Mouse (Mus musculus) megakaryocyte, embryonic 14.5 days (primary cell): ENCODE measurements around the gene Ccdc32.

ENCODE experiments used
- FLI1 ChIP-seq: IDR thresholded peaks from 2 replicates; pipeline ENCODE4 v1.6.1; 2012; ENCODE audit warnings: low read length, inconsistent platforms, mixed read lengths
- GATA1 ChIP-seq: IDR thresholded peaks from 3 replicates; pipeline ENCODE4 v1.6.1; 2012; ENCODE audit warnings: mixed read lengths, low read length, inconsistent platforms, borderline replicate concordance

DNA sequence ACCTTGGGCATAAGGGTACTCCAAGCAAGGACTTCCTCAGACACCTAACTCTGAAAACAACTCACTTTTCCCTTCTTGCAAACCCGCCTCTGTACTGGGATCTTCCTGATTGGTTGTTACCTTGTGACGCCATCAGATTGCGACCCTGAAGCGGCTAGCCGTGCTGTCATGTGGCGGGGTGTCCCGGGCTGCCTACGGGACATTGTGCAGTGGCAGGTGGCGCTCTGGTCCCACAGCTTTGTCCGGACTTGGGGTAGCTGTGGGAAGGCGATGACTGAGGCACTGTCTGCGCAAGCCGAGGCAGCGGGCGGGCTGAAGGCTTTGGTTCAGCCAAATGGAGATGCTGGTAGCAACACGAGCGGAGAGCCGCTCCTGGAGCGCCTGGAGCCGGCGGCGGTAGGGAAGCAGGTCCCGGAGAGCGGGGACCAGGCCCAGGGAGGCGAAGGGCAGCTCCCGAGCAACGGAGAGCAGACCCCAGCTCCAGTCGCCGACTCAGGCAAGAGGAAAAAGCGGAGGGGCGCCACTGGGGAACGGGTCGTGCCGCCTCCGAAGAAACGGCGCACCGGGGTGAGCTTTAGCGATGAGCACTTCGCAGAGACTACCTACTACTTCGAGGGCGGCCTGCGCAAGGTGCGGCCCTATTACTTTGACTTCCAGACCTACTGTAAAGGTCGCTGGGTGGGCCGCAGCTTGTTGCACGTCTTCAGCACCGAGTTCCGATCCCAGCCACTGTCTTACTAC, 5.6 kb upstream of the Ccdc32 start, which contains the start of gene Rpusd2:
- no peak for TF ChIP-seq GATA1
- TF ChIP-seq FLI1: no peak
